Mouse (Mus musculus) liver, postnatal 0 days (tissue): ENCODE data around the gene S1pr2. TPM values are rescaled to one million over a fixed set of nuclear protein-coding genes. Genes with fewer than 3 reads are reported as not detected.

Experiments
- ATAC-seq: fragments of 200-750 bp; cut with Nextera tagmentation; 2 replicates; pipeline ENCODE4 v1.8.0; 2017; ENCODE audit warnings: mild to moderate bottlenecking, moderate library complexity
- DNase-seq: peaks from one replicate; pipeline ENCODE4 v3.0.0-alpha.2; 2016
- H3K27ac ChIP-seq: fragments of 300-500 bp; sonication (generic); 2 replicates; pipeline ENCODE4 v1.5.1; 2014; ENCODE audit warnings: antibody characterized with exemption, moderate library complexity, mild to moderate bottlenecking, low read depth
- H3K27me3 ChIP-seq: fragments of 300-500 bp; sonication (generic); 2 replicates; pipeline ENCODE4 v1.6.1; 2014; ENCODE audit warnings: low read length, control low read depth, mixed read lengths; ENCODE audit not compliant: insufficient read depth
- H3K36me3 ChIP-seq: fragments of 300-500 bp; sonication (generic); replicated peaks from 2 replicates; pipeline ENCODE4 v1.6.1; 2014; ENCODE audit warnings: mild to moderate bottlenecking, control low read depth, low read length, moderate library complexity, mixed read lengths; ENCODE audit not compliant: insufficient read depth
- H3K4me1 ChIP-seq: fragments of 300-500 bp; sonication (generic); 2 replicates; pipeline ENCODE4 v1.6.1; 2014; ENCODE audit warnings: antibody characterized with exemption, mild to moderate bottlenecking, control low read depth; ENCODE audit not compliant: insufficient read depth
- H3K4me2 ChIP-seq: fragments of 300-500 bp; sonication (generic); 2 replicates; pipeline ENCODE4 v1.6.1; 2014; ENCODE audit warnings: low read depth, mild to moderate bottlenecking, low read length, moderate library complexity, mixed read lengths
- H3K4me3 ChIP-seq: fragments of 300-500 bp; sonication (generic); 2 replicates; pipeline ENCODE4 v1.5.1; 2014; ENCODE audit warnings: low read depth, low read length
- H3K9ac ChIP-seq: fragments of 300-500 bp; sonication (generic); replicated peaks from 2 replicates; pipeline ENCODE4 v1.6.1; 2014; ENCODE audit warnings: mild to moderate bottlenecking, moderate library complexity
- H3K9me3 ChIP-seq: fragments of 300-500 bp; sonication (generic); 2 replicates; pipeline ENCODE4 v1.6.1; 2016; ENCODE audit warnings: mild to moderate bottlenecking, control low read depth, low read length, mixed read lengths
- CTCF ChIP-seq: sonication (generic); IDR thresholded peaks from 2 replicates; pipeline ENCODE4 v1.5.1; 2016; ENCODE audit warnings: antibody characterized with exemption, low read depth
- EP300 ChIP-seq: IDR thresholded peaks from 2 replicates; pipeline ENCODE4 v1.6.1; 2016; ENCODE audit warnings: antibody characterized with exemption, low read depth, mild to moderate bottlenecking
- WGBS: fragments of 180-500 bp; shearing (Covaris S2); extraction: QIAGEN DNeasy Blood & Tissue Kit; methylation state at CpG from one replicate; pipeline ENCODE4 v1.1.7; 2014; ENCODE audit not compliant: insufficient replicate concordance; 5-methylcytosine and 5-hydroxymethylcytosine counted together
- polyA plus RNA-seq: library from polyadenylated mRNA; unstranded; fragments of >200 nt; fragmentation: Nextera tagmentation; extraction: Ambion mirVana; gene quantifications from 2 replicates; pipeline ENCODE4 v1.2.1, GENCODE M21; 2015

Gene S1pr2
- polyA plus RNA-seq, 1 experiment from 2014 or later: 3.1 TPM

DNA sequence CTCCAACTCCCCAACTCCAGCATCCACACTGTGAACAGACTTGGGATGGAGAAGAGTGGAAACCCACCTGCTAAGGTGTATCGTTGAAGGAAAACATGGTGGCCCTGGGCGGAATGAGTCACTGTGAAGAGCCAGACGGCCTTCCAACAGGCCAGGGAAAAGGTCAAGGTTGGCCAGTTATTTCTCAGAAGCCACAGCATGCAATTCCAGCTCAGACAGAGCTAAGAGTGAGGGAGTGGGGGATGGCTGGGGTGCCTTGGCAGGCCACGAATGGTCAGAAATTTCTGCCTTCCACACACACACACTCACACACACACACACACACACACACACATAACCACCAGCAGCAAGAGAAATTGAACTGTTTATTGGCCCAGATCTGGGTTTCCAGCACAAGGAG, 11.0 kb downstream of the S1pr2 start:
- TF ChIP-seq CTCF (no peak), EP300 (no peak)
- no peaks in the 10 kb centered on the region for H3K27me3 ChIP-seq
- no peaks in the 10 kb centered on the region for H3K4me1 ChIP-seq
- 76% methylated on average over 4 of the region's 4 CpGs for WGBS
- H3K36me3 ChIP-seq: peaks cover 4% of the 10 kb centered on the region; the same call in 1 of the 2 replicates
- H3K4me2 ChIP-seq: no peak overlapping the region
- H3K4me3 ChIP-seq: no peak overlapping the region
- H3K9ac ChIP-seq: no peak overlapping the region
- ATAC-seq (no peak), DNase-seq (no peak)
- no peak overlapping the region for H3K27ac ChIP-seq
- no peaks in the 10 kb centered on the region for H3K9me3 ChIP-seq

DNA sequence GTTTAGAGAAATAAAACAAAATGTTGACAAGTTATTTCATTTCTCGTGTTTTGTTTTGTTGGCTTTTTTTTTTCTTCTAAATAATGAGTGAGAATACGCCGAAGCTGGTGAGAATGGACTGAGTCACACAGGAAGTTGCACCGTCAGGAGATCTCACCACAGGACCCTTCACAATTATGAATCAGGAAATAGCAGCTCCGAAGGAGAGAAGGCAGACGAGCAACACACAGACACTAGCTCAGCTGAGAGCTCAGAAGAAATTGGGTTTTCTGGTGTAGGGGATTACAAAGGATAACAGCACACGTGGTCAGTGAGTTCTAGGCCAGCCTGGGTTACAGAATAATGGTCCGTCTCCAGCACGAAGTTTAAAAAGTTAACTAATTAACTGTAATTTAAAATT, 15.0 kb downstream of the S1pr2 start:
- ATAC-seq (no peak), DNase-seq (no peak)
- no peak for TF ChIP-seq CTCF
- TF ChIP-seq EP300: no peak
- Histone ChIP-seq H3K27me3 (no peaks in the 10 kb centered on the region), H3K9me3 (no peaks in the 10 kb centered on the region), H3K9ac (no peak overlapping the region), H3K36me3 (no peaks in the 10 kb centered on the region), H3K4me2 (no peak overlapping the region), H3K4me1 (no peaks in the 10 kb centered on the region), H3K27ac (no peak overlapping the region), H3K4me3 (no peak overlapping the region)
- WGBS: 29% methylated on average over 9 of the region's 9 CpGs

DNA sequence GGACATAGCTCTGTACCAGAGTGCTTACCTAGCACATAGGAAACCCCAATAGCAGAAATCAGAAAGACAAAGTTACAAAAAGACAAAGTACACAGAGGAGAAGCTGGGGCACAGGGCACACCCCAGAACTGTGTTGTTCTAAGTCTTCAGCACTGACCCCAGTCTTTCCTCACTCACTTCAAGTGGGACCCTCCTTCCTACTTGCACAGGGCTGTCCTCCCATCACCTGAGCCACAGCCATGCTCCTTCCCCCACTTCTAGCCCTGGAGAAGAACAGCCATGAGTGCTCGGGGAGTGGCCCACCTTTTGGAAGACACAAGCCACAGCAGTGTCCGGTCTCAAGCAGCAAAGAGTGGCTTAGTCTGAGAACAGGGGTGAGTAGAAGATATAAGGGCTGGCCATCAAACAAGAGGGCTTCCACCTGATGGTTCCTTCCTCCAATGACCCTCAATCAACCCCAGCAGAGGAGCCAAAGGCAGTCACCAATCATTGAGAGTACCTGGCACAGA, 17.1 kb downstream of the S1pr2 start, which contains the start of gene Dnmt1:
Gene Dnmt1, minus strand, starts transcription at position 459 of the 509 bp plus-strand sequence.
- H3K9ac ChIP-seq: no peak within 1 kb of the TSS
- no peaks in the 10 kb centered on the region for H3K9me3 ChIP-seq
- H3K27me3 ChIP-seq: no peaks in the 10 kb centered on the region
- no peak within 1 kb of the TSS for H3K4me3 ChIP-seq
- TF ChIP-seq EP300 (no peak), CTCF (no peak)
- no peaks in the 10 kb centered on the region for H3K4me1 ChIP-seq
- no peaks in the 10 kb centered on the region for H3K36me3 ChIP-seq
- H3K4me2 ChIP-seq: no peak within 1 kb of the TSS
- no peak within 1 kb of the TSS for H3K27ac ChIP-seq
- WGBS: 86% methylated on average over 2 of the region's 2 CpGs
- ATAC-seq (no peak), DNase-seq (no peak)

DNA sequence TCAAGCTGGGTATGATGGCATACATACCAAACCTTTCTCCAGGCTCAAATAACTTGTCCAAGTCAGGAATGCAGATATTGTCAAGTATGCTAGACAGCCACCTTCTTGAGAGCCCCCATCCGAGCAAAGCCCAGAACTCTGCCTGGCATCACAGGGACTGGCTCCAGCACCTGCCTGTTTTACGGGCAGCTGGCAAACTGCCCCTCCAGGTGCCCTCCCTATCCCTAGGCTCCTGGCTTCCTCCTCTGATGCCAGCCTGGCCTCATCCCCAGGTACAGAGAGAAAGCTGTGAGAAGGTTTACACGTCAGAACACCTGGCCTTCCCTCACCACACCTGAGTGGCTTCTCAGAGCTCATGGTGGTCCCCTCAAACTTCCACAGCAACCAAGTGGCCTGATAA, 19.6 kb downstream of the S1pr2 start:
- no peaks in the 10 kb centered on the region for H3K36me3 ChIP-seq
- no peak for ATAC-seq
- no peak overlapping the region for H3K4me2 ChIP-seq
- H3K9ac ChIP-seq: no peak overlapping the region
- H3K27ac ChIP-seq: no peak overlapping the region
- H3K4me1 ChIP-seq: no peaks in the 10 kb centered on the region
- TF ChIP-seq CTCF: no peak
- TF ChIP-seq EP300: no peak
- DNase-seq: no peak
- 81% methylated on average over 3 of the region's 3 CpGs for WGBS
- H3K27me3 ChIP-seq: no peaks in the 10 kb centered on the region
- no peak overlapping the region for H3K4me3 ChIP-seq
- H3K9me3 ChIP-seq: no peaks in the 10 kb centered on the region

DNA sequence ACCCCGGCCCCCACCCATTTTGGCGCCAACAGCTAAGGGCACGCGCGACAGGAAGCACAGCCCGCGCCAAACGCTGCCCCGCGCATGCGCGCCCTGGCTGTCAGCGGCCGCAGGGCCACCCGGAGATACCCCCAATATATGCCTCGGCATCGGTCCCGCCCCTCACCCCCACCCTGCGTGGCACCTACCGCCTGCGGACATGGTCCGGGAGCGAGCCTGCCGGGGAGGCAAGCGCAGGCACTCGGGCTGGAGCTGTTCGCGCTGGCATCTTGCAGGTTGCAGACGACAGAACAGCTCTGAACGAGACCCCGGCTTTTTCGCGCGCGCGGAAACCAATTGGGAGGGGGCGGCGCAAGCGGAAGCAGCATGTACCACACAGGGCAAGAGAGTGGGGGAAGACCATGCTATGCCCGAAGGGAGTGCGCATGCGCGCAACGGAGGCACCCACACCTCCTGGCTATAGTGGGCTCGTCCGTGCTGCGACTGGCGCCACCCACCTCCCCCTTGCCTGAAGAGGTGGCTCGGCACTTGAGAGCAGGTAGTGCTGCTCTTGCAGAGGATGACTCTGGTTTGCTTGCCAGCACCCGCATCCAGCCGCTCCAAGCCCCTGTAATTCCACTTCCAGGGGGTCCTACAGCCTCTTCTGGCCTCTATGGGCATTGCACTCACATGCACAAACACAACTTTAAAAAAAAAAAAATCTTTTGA, 23.9 kb downstream of the S1pr2 start:
- Histone ChIP-seq H3K9ac (peak overlapping the region; percentile 91), H3K9me3 (no peaks in the 10 kb centered on the region), H3K36me3 (no peaks in the 10 kb centered on the region), H3K27me3 (no peaks in the 10 kb centered on the region), H3K4me3 (peak overlapping the region; percentile 94), H3K27ac (peak overlapping the region; percentile 83), H3K4me1 (peaks cover 6% of the 10 kb centered on the region; the same call in 1 of the 2 replicates), H3K4me2 (peak overlapping the region; percentile 96)
- TF ChIP-seq EP300: no peak
- peak; percentile 37 for TF ChIP-seq CTCF
- DNase-seq: peak; percentile 96
- peak; percentile 97 for ATAC-seq
- WGBS: under 1% methylated on average over 50 of the region's 51 CpGs

DNA sequence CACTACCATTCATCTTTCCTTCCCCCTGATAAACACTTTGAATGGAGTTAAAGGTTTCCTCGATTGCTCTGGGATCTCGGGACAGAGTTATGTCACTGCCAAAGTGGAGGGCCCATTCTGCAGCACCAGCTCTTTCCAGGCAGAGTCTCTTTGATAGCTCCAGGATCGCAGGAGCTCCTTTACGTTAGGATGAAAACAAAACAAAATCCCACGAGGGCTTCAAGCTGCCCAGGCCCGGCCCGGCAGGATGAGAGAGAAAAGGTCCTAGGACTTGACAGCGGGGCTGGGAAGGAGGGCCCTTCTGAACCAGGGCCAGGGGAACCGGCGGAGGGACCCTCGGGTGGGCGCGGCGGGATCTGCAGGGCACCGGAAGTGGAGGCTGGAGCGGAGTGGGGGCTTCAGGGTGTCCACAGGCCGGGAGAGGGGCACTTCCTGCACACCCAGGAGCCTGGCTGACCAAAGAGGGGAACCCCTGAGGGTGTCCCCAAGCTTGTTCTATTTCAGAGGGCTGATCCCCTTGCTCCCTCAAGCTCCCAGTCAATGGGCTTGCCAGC, 24.5 kb downstream of the S1pr2 start:
- ATAC-seq: peak; percentile 14

More for the DNA sequence above, 24.5 kb downstream of the S1pr2 start:
- H3K4me1 ChIP-seq: peaks cover 6% of the 10 kb centered on the region; the same call in 1 of the 2 replicates
- H3K27ac ChIP-seq: peak overlapping the region; percentile 83
- H3K4me2 ChIP-seq: peak overlapping the region; percentile 96
- TF ChIP-seq EP300 (no peak), CTCF (no peak)
- H3K27me3 ChIP-seq: no peaks in the 10 kb centered on the region
- peak overlapping the region; percentile 94 for H3K4me3 ChIP-seq
- 0% methylated on average over 15 of the region's 17 CpGs for WGBS
- DNase-seq: no peak
- H3K9me3 ChIP-seq: no peaks in the 10 kb centered on the region
- no peaks in the 10 kb centered on the region for H3K36me3 ChIP-seq
- peak overlapping the region; percentile 91 for H3K9ac ChIP-seq
